Mouse (Mus musculus) stomach, embryonic 15.5 days (tissue): ENCODE measurements at regions not wholly inside any gene's neighbourhood (a gene's known extent, or its start where the extent isn't known, plus 50 kb on each side); places are given as distances from the start of the nearest gene placed in this dataset.

ENCODE experiments used
- ATAC-seq: fragments of 200-750 bp; cut with Nextera tagmentation; 2 replicates; pipeline ENCODE4 v1.8.0; 2017; ENCODE audit warnings: low read depth, moderate number of reproducible peaks, moderate TSS enrichment; ENCODE audit not compliant: insufficient read depth, low FRiP score
- H3K27ac ChIP-seq: fragments of 300-500 bp; sonication (generic); 2 replicates; pipeline ENCODE4 v1.5.1; 2015; ENCODE audit warnings: mild to moderate bottlenecking, inconsistent platforms
- H3K27me3 ChIP-seq: fragments of 300-500 bp; sonication (generic); replicated peaks from 2 replicates; pipeline ENCODE4 v1.6.1; 2015; ENCODE audit warnings: inconsistent platforms
- H3K36me3 ChIP-seq: fragments of 300-500 bp; sonication (generic); 2 replicates; pipeline ENCODE4 v1.6.1; 2015; ENCODE audit warnings: inconsistent platforms
- H3K4me1 ChIP-seq: fragments of 300-500 bp; sonication (generic); 2 replicates; pipeline ENCODE4 v1.6.1; 2015; ENCODE audit warnings: inconsistent platforms
- H3K4me2 ChIP-seq: fragments of 300-500 bp; sonication (generic); 2 replicates; pipeline ENCODE4 v1.6.1; 2015; ENCODE audit warnings: mild to moderate bottlenecking, inconsistent platforms
- H3K4me3 ChIP-seq: fragments of 300-500 bp; sonication (generic); replicated peaks from 2 replicates; pipeline ENCODE4 v1.5.1; 2015; ENCODE audit warnings: inconsistent platforms
- H3K9ac ChIP-seq: fragments of 300-500 bp; sonication (generic); 2 replicates; pipeline ENCODE4 v1.6.1; 2015; ENCODE audit warnings: inconsistent platforms
- H3K9me3 ChIP-seq: fragments of 300-500 bp; sonication (generic); 2 replicates; pipeline ENCODE4 v1.6.1; 2016; ENCODE audit warnings: inconsistent platforms
- WGBS: fragments of 180-500 bp; shearing (Covaris S2); methylation state at CpG from one replicate; pipeline ENCODE4 v1.1.7; 2015; 5-methylcytosine and 5-hydroxymethylcytosine counted together

DNA sequence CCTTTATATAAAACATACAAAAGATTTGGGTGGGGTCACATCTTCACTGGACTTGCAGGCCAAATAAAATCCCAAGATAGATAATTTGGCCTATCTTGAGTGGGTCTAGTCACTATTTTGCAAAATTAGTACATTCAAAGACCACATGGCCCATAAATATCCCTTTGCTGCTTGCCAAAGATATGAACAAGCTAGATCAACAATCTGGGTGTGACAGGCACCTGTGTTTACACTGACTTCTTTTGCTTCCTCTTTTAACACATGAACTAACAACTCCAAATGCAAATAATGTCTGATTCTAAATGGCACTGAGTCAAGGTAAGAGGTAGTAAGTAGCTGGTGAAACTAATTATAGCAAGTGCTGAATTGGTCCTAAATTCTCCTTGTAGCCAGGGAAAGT, 370.2 kb upstream of the Slc30a5 start:
- Histone ChIP-seq H3K4me2 (no peak overlapping the region), H3K9me3 (no peaks in the 10 kb centered on the region), H3K4me3 (no peak overlapping the region), H3K9ac (no peak overlapping the region), H3K27ac (no peak overlapping the region), H3K4me1 (0 out of 2 replicates have a peak, but pooled peaks cover 5% of the 10 kb centered on the region), H3K36me3 (no peaks in the 10 kb centered on the region), H3K27me3 (no peaks in the 10 kb centered on the region)
- no peak for ATAC-seq

DNA sequence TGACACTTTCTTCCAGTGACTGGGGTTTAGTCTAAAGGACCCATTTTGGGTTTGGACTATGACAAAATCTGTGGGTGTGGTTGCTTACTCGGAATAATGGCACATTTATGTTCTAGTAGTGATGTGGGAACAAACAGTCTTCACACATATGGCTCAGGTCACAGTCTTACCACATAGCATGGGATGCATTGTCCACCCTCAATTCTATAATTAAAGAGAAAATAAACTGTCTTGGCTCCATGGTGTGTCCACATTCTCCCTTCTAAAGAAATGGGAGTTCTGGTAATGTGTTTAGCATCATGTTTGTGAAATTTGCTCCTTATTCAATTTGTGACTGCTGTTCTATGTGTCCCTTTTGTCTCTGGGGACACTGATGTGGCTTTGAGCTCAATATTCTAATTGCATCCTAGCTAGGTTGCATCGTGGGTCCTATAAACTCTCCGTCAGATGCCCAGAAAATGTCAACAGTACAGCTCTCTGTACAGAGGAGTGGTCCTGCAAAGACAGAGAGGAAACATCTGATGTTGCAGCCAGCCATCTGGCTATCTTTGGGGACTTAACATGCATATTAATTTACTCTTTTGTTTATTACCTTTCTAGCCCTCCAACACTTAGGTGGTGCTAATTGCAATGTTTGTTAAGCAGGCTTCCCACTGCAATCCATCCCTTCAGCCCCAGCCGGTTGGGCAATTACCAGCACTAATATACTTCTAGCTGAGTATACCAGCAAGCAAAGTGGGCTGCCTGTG, 369.5 kb upstream of the Slc30a5 start:
- Histone ChIP-seq H3K9ac (no peak overlapping the region), H3K36me3 (no peaks in the 10 kb centered on the region), H3K4me1 (0 out of 2 replicates have a peak, but pooled peaks cover 5% of the 10 kb centered on the region), H3K27ac (no peak overlapping the region), H3K9me3 (no peaks in the 10 kb centered on the region), H3K4me2 (no peak overlapping the region), H3K27me3 (no peaks in the 10 kb centered on the region), H3K4me3 (no peak overlapping the region)
- WGBS, result 52% methylated on average over 4 of the region's 4 CpGs
- ATAC-seq, result no peak

DNA sequence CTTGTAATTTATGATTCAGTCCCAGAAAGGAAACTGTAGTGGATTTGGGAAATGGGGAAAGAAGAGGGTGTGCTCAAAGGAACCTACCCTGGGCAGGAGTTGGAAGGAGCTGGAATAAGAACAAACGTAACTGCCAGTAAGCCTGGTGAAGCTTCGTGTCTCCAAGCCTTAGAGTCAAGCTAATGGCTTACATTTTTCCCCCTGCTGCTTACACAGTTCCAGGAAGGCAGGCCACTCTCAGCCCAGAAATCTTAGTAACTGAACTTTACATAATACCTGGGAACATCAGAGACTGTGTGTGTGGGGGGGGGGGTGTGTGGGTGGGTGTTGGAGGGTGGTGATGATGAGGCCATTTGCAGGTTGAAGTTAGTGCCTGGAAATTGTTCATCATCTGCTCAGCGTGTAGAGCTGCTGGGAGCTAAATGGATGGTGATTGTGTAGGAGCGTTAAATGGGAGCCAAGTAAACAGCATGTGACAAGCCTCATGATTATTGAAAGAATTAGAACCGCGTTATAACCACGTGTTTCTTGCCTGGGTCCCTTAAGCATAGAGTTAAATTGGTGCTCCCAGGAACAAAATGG, 357.1 kb upstream of the Slc30a5 start:
- Histone ChIP-seq H3K4me2 (no peak overlapping the region), H3K4me3 (no peak overlapping the region), H3K27me3 (no peaks in the 10 kb centered on the region), H3K4me1 (no peaks in the 10 kb centered on the region), H3K27ac (no peak overlapping the region), H3K9ac (no peak overlapping the region), H3K9me3 (no peaks in the 10 kb centered on the region), H3K36me3 (no peaks in the 10 kb centered on the region)
- 68% methylated on average over 7 of the region's 7 CpGs for WGBS
- no peak for ATAC-seq

DNA sequence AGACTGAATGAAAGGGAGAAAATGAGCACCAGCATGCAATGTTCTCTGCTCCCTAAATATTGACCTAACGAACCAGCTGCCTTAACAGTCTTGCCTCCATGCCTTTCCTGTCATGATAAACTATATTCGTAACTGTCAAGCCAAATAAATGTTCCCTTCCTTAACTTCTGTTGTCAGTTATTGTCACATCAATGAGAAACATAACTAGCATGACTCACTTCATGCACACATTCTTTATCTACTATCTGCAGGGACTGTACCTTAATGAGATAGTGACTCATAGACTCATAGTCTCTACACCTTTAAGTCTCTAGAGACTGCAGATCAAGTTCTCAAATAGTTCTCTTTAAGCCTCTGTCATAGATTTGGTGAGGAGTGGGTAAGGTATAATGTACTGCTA, 349.2 kb upstream of the Slc30a5 start:
- Histone ChIP-seq H3K27ac (no peak overlapping the region), H3K4me3 (no peak overlapping the region), H3K9ac (no peak overlapping the region), H3K9me3 (no peaks in the 10 kb centered on the region), H3K27me3 (no peaks in the 10 kb centered on the region), H3K4me2 (no peak overlapping the region), H3K36me3 (no peaks in the 10 kb centered on the region), H3K4me1 (no peaks in the 10 kb centered on the region)
- WGBS, result 65% methylated on average over 2 of the region's 2 CpGs
- ATAC-seq, result no peak

DNA sequence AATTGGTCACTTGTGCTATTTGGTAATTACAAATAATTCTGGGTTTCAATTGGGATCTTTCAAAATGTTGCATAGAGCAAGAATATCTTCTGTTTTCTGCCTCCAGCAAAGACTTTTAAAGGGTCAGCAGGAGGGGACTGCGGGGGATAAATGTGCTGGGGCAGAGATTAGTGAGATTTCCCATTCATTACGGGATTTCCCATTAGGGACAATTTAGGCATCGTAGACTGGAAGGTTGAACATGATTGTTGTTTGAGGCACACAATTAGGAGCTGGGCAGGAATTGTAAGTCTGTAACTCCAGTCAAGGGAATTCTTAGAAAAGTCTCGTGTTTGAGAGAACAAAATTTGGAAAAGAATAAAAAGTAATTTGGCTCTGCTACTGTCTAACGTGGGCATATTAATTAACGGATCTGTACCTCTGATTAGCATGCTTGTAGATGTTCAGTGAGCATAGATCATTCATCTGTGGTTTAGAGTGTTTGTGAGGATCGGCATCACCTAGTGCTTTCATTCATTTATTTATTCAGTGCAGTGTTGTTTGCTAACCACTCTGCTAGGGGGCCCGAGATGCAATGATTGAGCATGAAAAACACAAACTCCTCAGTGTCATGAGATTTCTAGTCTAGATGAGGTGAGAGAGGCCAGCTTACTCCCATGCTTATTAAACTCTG, 341.9 kb upstream of the Slc30a5 start:
- no peaks in the 10 kb centered on the region for H3K36me3 ChIP-seq
- no peak overlapping the region for H3K9ac ChIP-seq
- no peak overlapping the region for H3K27ac ChIP-seq
- no peak for ATAC-seq
- WGBS, result 76% methylated on average over 8 of the region's 8 CpGs
- H3K9me3 ChIP-seq, result no peaks in the 10 kb centered on the region
- no peaks in the 10 kb centered on the region for H3K27me3 ChIP-seq
- H3K4me1 ChIP-seq, result no peaks in the 10 kb centered on the region
- no peak overlapping the region for H3K4me2 ChIP-seq
- no peak overlapping the region for H3K4me3 ChIP-seq

DNA sequence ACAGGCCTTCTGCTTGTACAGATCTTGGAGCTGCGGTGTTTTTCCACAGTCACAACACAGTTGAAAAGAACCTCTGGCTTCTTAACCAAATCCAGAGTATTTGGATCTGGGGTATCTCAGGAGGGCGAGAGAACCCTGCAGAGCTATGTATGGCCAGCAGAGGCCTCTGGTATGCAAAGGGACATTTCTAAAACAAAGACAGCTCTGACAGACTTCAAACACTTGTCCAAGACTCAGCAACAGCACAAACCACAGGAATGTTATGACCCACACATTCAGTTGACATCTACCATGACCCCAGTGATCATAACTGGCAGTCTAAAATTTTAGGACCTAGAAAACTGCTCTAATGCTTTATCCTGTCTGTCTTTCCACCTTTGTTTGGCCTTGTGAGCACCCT, 328.5 kb upstream of the Slc30a5 start:
- no peaks in the 10 kb centered on the region for H3K9me3 ChIP-seq
- no peaks in the 10 kb centered on the region for H3K27me3 ChIP-seq
- WGBS, result 45% methylated on average over 2 of the region's 2 CpGs
- H3K9ac ChIP-seq, result no peak overlapping the region
- no peaks in the 10 kb centered on the region for H3K36me3 ChIP-seq
- no peak overlapping the region for H3K4me2 ChIP-seq
- H3K27ac ChIP-seq, result no peak overlapping the region
- no peak for ATAC-seq
- H3K4me3 ChIP-seq, result no peak overlapping the region
- H3K4me1 ChIP-seq, result no peaks in the 10 kb centered on the region

DNA sequence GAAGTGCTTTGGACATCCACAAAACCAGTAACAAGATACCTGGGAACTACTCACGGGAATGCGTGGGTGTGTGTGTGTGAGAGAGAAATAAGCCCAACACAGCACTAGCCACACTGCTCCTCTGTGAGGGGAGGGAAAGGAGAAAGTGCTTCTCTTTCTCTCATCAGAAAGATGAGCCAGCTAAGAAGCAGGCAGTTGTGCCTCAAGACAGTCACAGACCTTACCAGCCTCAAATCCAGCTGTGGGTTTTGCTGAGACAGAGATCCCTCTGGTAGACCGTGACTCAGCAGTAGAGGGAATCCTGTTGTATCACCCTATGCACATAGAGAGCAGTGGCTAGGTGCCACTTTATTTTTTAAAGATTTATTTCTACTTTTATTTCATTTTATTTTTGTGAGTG, 326.7 kb upstream of the Slc30a5 start:
- Histone ChIP-seq H3K9ac (no peak overlapping the region), H3K4me1 (no peaks in the 10 kb centered on the region), H3K9me3 (no peaks in the 10 kb centered on the region), H3K27ac (no peak overlapping the region), H3K4me3 (no peak overlapping the region), H3K4me2 (no peak overlapping the region), H3K27me3 (no peaks in the 10 kb centered on the region), H3K36me3 (no peaks in the 10 kb centered on the region)
- 84% methylated on average over 3 of the region's 3 CpGs for WGBS
- ATAC-seq, result no peak

- Histone ChIP-seq H3K36me3 (no peaks in the 10 kb centered on the region), H3K4me3 (no peak overlapping the region)
Observed at GRCm38 (mm10) chr13:101153760-101154159, 320.5 kb upstream of the Slc30a5 start.

GRCm38 (mm10) chr13:101142761-101143160, 309.5 kb upstream of the Slc30a5 start:
- Histone ChIP-seq H3K4me3 (no peak overlapping the region), H3K9ac (no peak overlapping the region), H3K27me3 (no peaks in the 10 kb centered on the region), H3K36me3 (no peaks in the 10 kb centered on the region), H3K4me2 (no peak overlapping the region), H3K27ac (no peak overlapping the region), H3K4me1 (no peaks in the 10 kb centered on the region), H3K9me3 (no peaks in the 10 kb centered on the region)
- no peak for ATAC-seq
- 57% methylated on average over 3 of the region's 3 CpGs for WGBS

More at GRCm38 (mm10) chr13:101153760-101154159, 320.5 kb upstream of the Slc30a5 start:
- Histone ChIP-seq H3K9me3 (no peaks in the 10 kb centered on the region), H3K27ac (no peak overlapping the region), H3K4me2 (no peak overlapping the region), H3K4me1 (no peaks in the 10 kb centered on the region), H3K27me3 (no peaks in the 10 kb centered on the region), H3K9ac (no peak overlapping the region)
- no peak for ATAC-seq

- ATAC-seq, result no peak
- H3K27me3 ChIP-seq, result no peaks in the 10 kb centered on the region
- no peak overlapping the region for H3K4me3 ChIP-seq
- no peak overlapping the region for H3K27ac ChIP-seq
- H3K36me3 ChIP-seq, result no peaks in the 10 kb centered on the region
- no peaks in the 10 kb centered on the region for H3K4me1 ChIP-seq
- 83% methylated on average over 6 of the region's 6 CpGs for WGBS
- H3K9ac ChIP-seq, result no peak overlapping the region
- H3K9me3 ChIP-seq, result no peaks in the 10 kb centered on the region
- H3K4me2 ChIP-seq, result no peak overlapping the region
Observed at GRCm38 (mm10) chr13:101142104-101142735, 309.0 kb upstream of the Slc30a5 start.

GRCm38 (mm10) chr13:101129466-101129865, 296.2 kb upstream of the Slc30a5 start:
- no peak overlapping the region for H3K27ac ChIP-seq
- no peak overlapping the region for H3K9ac ChIP-seq
- H3K27me3 ChIP-seq, result no peaks in the 10 kb centered on the region
- no peak overlapping the region for H3K4me3 ChIP-seq
- no peaks in the 10 kb centered on the region for H3K36me3 ChIP-seq
- no peaks in the 10 kb centered on the region for H3K4me1 ChIP-seq
- no peaks in the 10 kb centered on the region for H3K9me3 ChIP-seq
- no peak overlapping the region for H3K4me2 ChIP-seq
- 69% methylated on average over 3 of the region's 3 CpGs for WGBS
- ATAC-seq, result no peak

- H3K27ac ChIP-seq, result no peak overlapping the region
- H3K4me2 ChIP-seq, result no peak overlapping the region
- ATAC-seq, result no peak
- 63% methylated on average over 2 of the region's 2 CpGs for WGBS
- no peaks in the 10 kb centered on the region for H3K36me3 ChIP-seq
- no peaks in the 10 kb centered on the region for H3K27me3 ChIP-seq
- no peak overlapping the region for H3K9ac ChIP-seq
- no peak overlapping the region for H3K4me3 ChIP-seq
- H3K9me3 ChIP-seq, result no peaks in the 10 kb centered on the region
- no peaks in the 10 kb centered on the region for H3K4me1 ChIP-seq
Observed at GRCm38 (mm10) chr13:101127808-101128207, 294.6 kb upstream of the Slc30a5 start.
